Mouse (Mus musculus) heart, adult 18-20 months (tissue): ENCODE measurements around the gene Pabpn1l. TPM values are rescaled to one million over a fixed set of nuclear protein-coding genes. Genes with fewer than 3 reads are reported as not detected.
"Not testable (repeated sequence)": the region's sequence is repeated elsewhere in the genome, so short reads cannot be mapped to it uniquely, and the experiment has no call there.

Source experiments
- DNase-seq, 2 experiments: peaks; one replicate each; pipeline ENCODE4 v3.0.0; 2021 to 2022; ENCODE audit warnings: mixed read lengths in 1 of 2
- microRNA-seq, 2 experiments: library from miRNA; unstranded; fragments of <30 nt; microRNA quantifications; one replicate each; pipeline ENCODE4 v1.2.0; 2022
- total RNA-seq, 2 experiments: library from RNA; stranded (reverse); gene quantifications; 2 replicates each; pipeline ENCODE4 v1.2.3; 2021

Pabpn1l gene
- total RNA-seq, 2 experiments from 2014 or later = not detected

- peak in 1 of 2 experiments; percentile 33 for DNase-seq
Measured at GRCm38 (mm10) chr8:122575735-122576647, 46.5 kb downstream of the Pabpn1l start.

- DNase-seq = no peak
Measured at GRCm38 (mm10) chr8:122575286-122575685, 47.3 kb downstream of the Pabpn1l start.

- no peak for DNase-seq
Measured at GRCm38 (mm10) chr8:122574667-122575251, 47.8 kb downstream of the Pabpn1l start.

GRCm38 (mm10) chr8:122574264-122574663 is 48.3 kb downstream of the Pabpn1l start:
- DNase-seq = no peak

- DNase-seq = no peak
Measured at GRCm38 (mm10) chr8:122573577-122573976, 49.0 kb downstream of the Pabpn1l start.

GRCm38 (mm10) chr8:122573176-122573575 is 49.4 kb downstream of the Pabpn1l start:
- not testable (repeated sequence) for DNase-seq

- no peak for DNase-seq
Measured at GRCm38 (mm10) chr8:122572751-122573150, 49.8 kb downstream of the Pabpn1l start.

- DNase-seq = no peak
Measured at GRCm38 (mm10) chr8:122571750-122572267, 50.7 kb downstream of the Pabpn1l start.

GRCm38 (mm10) chr8:122571153-122571552 is 51.4 kb downstream of the Pabpn1l start:
- no peak for DNase-seq

GRCm38 (mm10) chr8:122569996-122570395 is 52.5 kb downstream of the Pabpn1l start:
- no peak for DNase-seq

Small RNAs within 50 kb of the gene (microRNA-seq; reads per million reads assigned to microRNA genes)
- gene Mir6396 = 0 reads per million in 2 experiments

Other genes starting within 250 kb of the Pabpn1l start
- gene Zc3h18, start 246.1 kb downstream of the Pabpn1l start, total RNA-seq = 10 to 100 TPM; 20.9 to 24.5 TPM
- not detected for gene Il17c, start 200.7 kb downstream of the Pabpn1l start, total RNA-seq
- gene Cyba, start 189.8 kb downstream of the Pabpn1l start, total RNA-seq = 10 to 100 TPM; 48.8 to 51.3 TPM
- 1 to 10 TPM; 3.9 to 5.0 TPM for gene Mvd, start 179.3 kb downstream of the Pabpn1l start, total RNA-seq
- gene Snai3, start 162.0 kb downstream of the Pabpn1l start, total RNA-seq = 1 to 10 TPM; 2.2 to 4.4 TPM
- gene Rnf166, start 146.7 kb downstream of the Pabpn1l start, total RNA-seq = 10 to 100 TPM; 42.1 to 51.7 TPM
- gene Ctu2, start 146.6 kb downstream of the Pabpn1l start, total RNA-seq = 1 to 10 TPM; 5.8 to 8.0 TPM
- 10 to 100 TPM; 11.4 to 13.3 TPM for gene Piezo1, start 71.4 kb downstream of the Pabpn1l start, total RNA-seq
- 1 to 10 TPM; 2.5 to 2.8 TPM for gene Cdt1, start 54.7 kb downstream of the Pabpn1l start, total RNA-seq
- gene Aprt, start 45.8 kb downstream of the Pabpn1l start, total RNA-seq = 10 to 100 TPM; 40.8 to 42.7 TPM
- gene Galns, start 11.3 kb downstream of the Pabpn1l start, total RNA-seq = 1 to 10 TPM; 3.6 to 4.0 TPM
- gene Trappc2l, start 11.1 kb downstream of the Pabpn1l start, total RNA-seq = 10 to 100 TPM; 62.0 to 69.1 TPM
- 10 to 100 TPM; 18.7 to 20.4 TPM for gene Cbfa2t3, start 76.4 kb upstream of the Pabpn1l start, total RNA-seq
- gene Acsf3, start 152.7 kb upstream of the Pabpn1l start, total RNA-seq = 10 to 100 TPM; 32.3 to 35.1 TPM
- gene Cdh15, start 225.2 kb upstream of the Pabpn1l start, total RNA-seq = not detected